Mouse (Mus musculus): Measurements from ENCODE around the gene Nppc.

DNA sequence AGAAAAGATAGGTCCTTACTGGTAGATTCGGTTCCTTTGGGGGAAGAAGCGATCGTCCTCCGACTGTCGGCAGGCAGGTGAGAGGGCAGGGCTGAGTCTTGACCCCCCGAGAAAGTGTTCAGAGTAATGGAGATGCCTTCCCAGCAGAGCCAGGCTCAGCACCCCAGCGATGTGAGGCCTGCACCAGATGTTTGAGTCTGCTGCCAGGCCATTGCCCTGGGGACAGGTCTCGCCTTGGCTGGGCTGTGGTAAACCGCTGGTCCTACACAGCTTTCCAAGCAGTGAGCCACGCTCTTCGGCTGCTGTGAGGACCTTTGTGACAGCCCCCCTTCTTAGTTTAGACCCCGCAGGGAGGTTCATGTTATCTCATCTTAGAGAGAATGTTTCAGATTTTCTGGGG, 4.8 kb upstream of the Nppc start:
- TF ChIP-seq CTCF (IDR thresholded peaks at IDR 0.05; ENCODE audit: low read depth) (no peak), EP300 (optimal IDR thresholded peaks at IDR 0.05) (no peak)

Data from stomach, postnatal 0 days (tissue).